6 mouse cellular contexts compared by ENCODE assay signal in genomic region chr9:119265373-119266120, GRCm38 (mm10). TPM values are rescaled to one million over a fixed set of nuclear protein-coding genes. Genes with fewer than 3 reads are reported as not detected.
"Had no signal": no experiment of that assay in that cellular context is flagged by ENCODE, and none has a peak within 500 bp of the region (broad histone marks: within the 10 kb centered on the region; RNA-seq: fewer than 3 reads in every experiment).

No protein-coding gene starts in this region.

RNA-seq across cellular contexts. Expression of gene Slc22a13, which starts 56.6 kb away (rescaled TPM):
- polyA plus RNA-seq: limb, embryonic 10.5 days; liver, embryonic 11.5 days; liver, embryonic 15.5 days; midbrain, embryonic 10.5 days; neural tube, embryonic 12.5 days; stomach, embryonic 14.5 days had no signal
